Mouse (Mus musculus) midbrain, embryonic 10.5 days (tissue): ENCODE measurements at regions not wholly inside any gene's neighbourhood (a gene's known extent, or its start where the extent isn't known, plus 50 kb on each side); places are given as distances from the start of the nearest gene placed in this dataset.

ENCODE experiments used
- DNase-seq: peaks from one replicate; pipeline ENCODE4 v3.0.0-alpha.2; 2017; ENCODE audit warnings: low spot score
- H3K27ac ChIP-seq: fragments of 300-500 bp; sonication (generic); replicated peaks from 2 replicates; pipeline ENCODE4 v1.5.1; 2016; ENCODE audit warnings: mild to moderate bottlenecking
- H3K27me3 ChIP-seq: fragments of 300-500 bp; sonication (generic); 2 replicates; pipeline ENCODE4 v1.6.1; 2016; ENCODE audit warnings: low read depth, mild to moderate bottlenecking; ENCODE audit not compliant: poor library complexity, severe bottlenecking
- H3K36me3 ChIP-seq: fragments of 300-500 bp; sonication (generic); 2 replicates; pipeline ENCODE4 v1.6.1; 2016; ENCODE audit warnings: mild to moderate bottlenecking, moderate library complexity
- H3K4me1 ChIP-seq: fragments of 300-500 bp; sonication (generic); 2 replicates; pipeline ENCODE4 v1.6.1; 2016
- H3K4me3 ChIP-seq: fragments of 300-500 bp; sonication (generic); 2 replicates; pipeline ENCODE4 v1.5.1; 2016; ENCODE audit warnings: mild to moderate bottlenecking, moderate library complexity
- H3K9me3 ChIP-seq: fragments of 300-500 bp; sonication (generic); replicated peaks from 2 replicates; pipeline ENCODE4 v1.6.1; 2016; ENCODE audit warnings: mild to moderate bottlenecking
- WGBS: fragments of 180-500 bp; shearing (Covaris S2); methylation state at CpG from one replicate; pipeline ENCODE4 v1.1.7; 2016; 5-methylcytosine and 5-hydroxymethylcytosine counted together

DNA sequence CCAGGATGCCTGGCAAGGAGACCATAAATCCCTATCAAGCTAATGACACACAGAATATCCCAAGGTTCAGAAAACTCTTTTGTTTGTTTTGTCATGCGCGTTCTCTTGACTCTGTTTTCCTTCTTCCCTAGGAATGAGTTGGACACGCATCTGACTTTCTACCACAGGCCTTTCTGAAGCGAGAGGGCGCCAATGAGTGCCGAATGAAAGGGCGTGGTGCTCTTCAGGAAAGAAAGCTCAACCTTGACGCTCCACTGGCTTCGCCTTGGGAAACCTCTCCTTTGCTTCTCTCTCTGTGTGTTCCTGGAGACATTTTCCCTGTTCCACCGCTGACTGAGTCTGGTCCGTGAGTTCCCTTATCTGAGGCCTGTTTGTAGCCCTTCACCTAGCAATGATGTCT lies 241.2 kb downstream of the Rbm26 start:
- no peaks in the 10 kb centered on the region for H3K27me3 ChIP-seq
- 69% methylated on average over 11 of the region's 11 CpGs for WGBS
- no peaks in the 10 kb centered on the region for H3K9me3 ChIP-seq
- no peak overlapping the region for H3K4me3 ChIP-seq
- no peak overlapping the region for H3K27ac ChIP-seq
- no peaks in the 10 kb centered on the region for H3K36me3 ChIP-seq
- no peaks in the 10 kb centered on the region for H3K4me1 ChIP-seq
- no peak for DNase-seq

- Histone ChIP-seq H3K27ac (no peak overlapping the region), H3K9me3 (no peaks in the 10 kb centered on the region), H3K36me3 (no peaks in the 10 kb centered on the region), H3K4me1 (no peaks in the 10 kb centered on the region), H3K4me3 (no peak overlapping the region), H3K27me3 (no peaks in the 10 kb centered on the region)
- no peak for DNase-seq
Observed at GRCm38 (mm10) chr14:104905706-104906105, 271.4 kb downstream of the Rbm26 start.

GRCm38 (mm10) chr14:104902120-104903027 lies 274.8 kb downstream of the Rbm26 start:
- Histone ChIP-seq H3K27me3 (no peaks in the 10 kb centered on the region), H3K27ac (no peak overlapping the region), H3K4me3 (no peak overlapping the region), H3K9me3 (no peaks in the 10 kb centered on the region), H3K4me1 (no peaks in the 10 kb centered on the region), H3K36me3 (no peaks in the 10 kb centered on the region)
- DNase-seq: no peak
- 86% methylated on average over 10 of the region's 10 CpGs for WGBS

DNA sequence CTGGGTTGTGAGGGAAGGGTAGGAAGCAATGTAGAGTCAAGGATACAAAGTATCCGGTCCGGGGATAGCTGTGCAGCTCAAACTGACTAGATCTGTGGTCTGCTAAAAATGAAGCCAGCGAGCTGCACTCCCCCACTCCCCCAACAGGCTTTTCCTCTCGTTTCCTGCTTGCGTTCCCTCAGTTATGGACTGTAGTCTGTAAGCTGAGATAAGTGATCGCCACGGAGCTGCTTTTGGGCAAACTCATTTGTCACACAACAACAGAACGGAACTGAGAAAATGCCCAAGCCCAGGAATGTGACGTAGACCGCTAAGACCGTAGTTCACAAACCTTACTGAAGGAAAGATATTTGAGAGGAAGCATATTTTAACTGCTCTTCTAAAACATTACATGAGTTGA lies 276.1 kb downstream of the Rbm26 start:
- Histone ChIP-seq H3K9me3 (no peaks in the 10 kb centered on the region), H3K27ac (no peak overlapping the region), H3K36me3 (no peaks in the 10 kb centered on the region), H3K4me3 (no peak overlapping the region), H3K4me1 (no peaks in the 10 kb centered on the region), H3K27me3 (no peaks in the 10 kb centered on the region)
- WGBS: 82% methylated on average over 11 of the region's 11 CpGs
- DNase-seq: no peak

DNA sequence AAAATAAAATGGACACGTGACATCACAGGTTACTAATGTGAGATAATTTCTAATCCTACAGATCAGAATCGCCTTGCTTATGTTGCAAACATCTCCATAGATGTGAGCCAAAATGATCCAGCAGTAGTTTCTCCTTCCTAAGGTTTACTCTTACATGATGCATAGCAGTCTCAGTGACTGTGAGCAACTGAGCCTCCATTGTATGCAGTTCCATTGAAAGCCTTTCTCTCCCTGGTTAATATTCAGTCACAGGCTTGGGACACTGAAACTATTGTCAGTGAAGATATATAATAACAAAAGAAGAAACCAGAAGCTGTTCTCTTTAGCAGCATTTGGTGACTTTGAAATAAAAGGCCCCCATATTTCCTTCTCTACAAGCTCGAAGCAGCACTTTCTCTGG lies 305.9 kb downstream of the Rbm26 start:
- no peaks in the 10 kb centered on the region for H3K36me3 ChIP-seq
- no peak overlapping the region for H3K4me3 ChIP-seq
- peaks cover 4% of the 10 kb centered on the region; the same call in 1 of the 2 replicates for H3K4me1 ChIP-seq
- H3K27me3 ChIP-seq: no peaks in the 10 kb centered on the region
- 75% methylated on average over 3 of the region's 3 CpGs for WGBS
- no peaks in the 10 kb centered on the region for H3K9me3 ChIP-seq
- no peak overlapping the region for H3K27ac ChIP-seq
- DNase-seq: no peak

DNA sequence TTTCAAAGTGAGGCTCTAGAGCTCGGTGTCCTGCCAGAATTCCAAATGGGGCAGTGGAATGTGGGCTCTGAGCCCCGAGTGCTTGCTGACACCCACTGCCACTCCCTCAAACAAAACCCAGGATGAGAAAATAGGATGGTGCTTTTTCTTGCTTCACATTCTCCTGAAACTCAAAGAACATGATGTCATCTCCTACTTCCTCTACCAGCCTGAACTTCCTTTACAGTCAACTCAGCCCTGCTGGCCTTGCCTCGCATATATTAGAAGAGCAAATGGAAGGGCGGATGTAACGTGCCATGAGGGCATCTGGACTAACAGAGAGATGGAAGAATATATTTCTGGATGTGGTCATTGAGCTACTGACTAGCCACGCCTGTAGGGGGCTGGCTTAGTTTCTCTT lies 309.6 kb downstream of the Rbm26 start:
- Histone ChIP-seq H3K9me3 (no peaks in the 10 kb centered on the region), H3K36me3 (no peaks in the 10 kb centered on the region), H3K27me3 (no peaks in the 10 kb centered on the region), H3K4me1 (peaks cover 4% of the 10 kb centered on the region; the same call in 1 of the 2 replicates), H3K27ac (no peak overlapping the region), H3K4me3 (no peak overlapping the region)
- no peak for DNase-seq
- WGBS: 86% methylated on average over 6 of the region's 6 CpGs

- no peak for DNase-seq
- Histone ChIP-seq H3K4me3 (no peak overlapping the region), H3K36me3 (no peaks in the 10 kb centered on the region), H3K9me3 (no peaks in the 10 kb centered on the region), H3K27ac (no peak overlapping the region), H3K4me1 (no peaks in the 10 kb centered on the region), H3K27me3 (no peaks in the 10 kb centered on the region)
- WGBS: 91% methylated on average over 9 of the region's 9 CpGs
Observed at GRCm38 (mm10) chr14:104863881-104864280, 313.2 kb downstream of the Rbm26 start.

DNA sequence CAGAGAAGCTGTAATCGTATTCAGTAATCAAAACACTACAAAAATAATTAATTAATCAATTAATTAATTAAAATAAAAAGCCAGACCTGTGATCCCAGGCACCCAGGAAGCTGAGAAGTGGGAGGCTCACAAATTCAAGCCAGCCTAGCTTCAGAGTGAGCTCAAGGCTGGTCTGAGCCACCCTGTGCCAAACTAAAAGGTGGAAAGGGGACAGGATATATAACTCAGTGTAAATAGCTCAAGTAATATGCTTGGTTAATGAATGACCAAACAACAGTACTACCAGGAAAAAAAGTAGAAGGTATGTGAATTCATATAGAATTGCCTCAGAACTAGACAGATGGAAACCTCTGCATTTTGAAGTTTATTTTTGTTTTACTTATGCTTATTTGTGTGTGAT lies 321.2 kb downstream of the Rbm26 start:
- Histone ChIP-seq H3K4me1 (no peaks in the 10 kb centered on the region), H3K9me3 (no peaks in the 10 kb centered on the region), H3K4me3 (no peak overlapping the region), H3K27me3 (no peaks in the 10 kb centered on the region), H3K36me3 (no peaks in the 10 kb centered on the region), H3K27ac (no peak overlapping the region)
- WGBS: 81% methylated on average over 1 of the region's 1 CpGs
- no peak for DNase-seq

DNA sequence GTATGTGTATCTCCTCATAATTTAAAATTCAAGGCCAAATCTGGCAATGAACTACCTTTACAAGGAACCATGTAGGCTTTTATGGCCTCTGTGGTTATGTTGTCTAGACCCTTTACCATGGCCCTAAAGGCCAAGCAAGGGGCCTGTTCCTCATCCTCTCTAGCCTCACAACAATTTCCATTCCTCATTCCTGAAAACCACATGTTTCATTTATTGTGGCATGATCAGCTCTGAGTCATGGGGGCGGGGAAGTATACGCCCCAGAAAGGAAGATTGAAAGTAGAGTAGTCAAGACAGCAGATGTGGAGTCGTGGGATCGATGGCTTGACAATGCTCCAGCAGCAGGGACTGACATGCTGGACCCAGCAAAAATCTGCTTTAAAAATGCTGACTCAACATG lies 326.8 kb upstream of the Rnf219 start:
- Histone ChIP-seq H3K27ac (no peak overlapping the region), H3K9me3 (no peaks in the 10 kb centered on the region), H3K36me3 (no peaks in the 10 kb centered on the region), H3K27me3 (no peaks in the 10 kb centered on the region), H3K4me1 (no peaks in the 10 kb centered on the region), H3K4me3 (no peak overlapping the region)
- DNase-seq: no peak
- WGBS: 87% methylated on average over 4 of the region's 4 CpGs

- Histone ChIP-seq H3K27ac (no peak overlapping the region), H3K9me3 (no peaks in the 10 kb centered on the region), H3K36me3 (no peaks in the 10 kb centered on the region), H3K4me1 (no peaks in the 10 kb centered on the region; the same call in 1 of the 2 replicates), H3K27me3 (no peaks in the 10 kb centered on the region), H3K4me3 (no peak overlapping the region)
- 71% methylated on average over 4 of the region's 4 CpGs for WGBS
- DNase-seq: no peak
Observed at GRCm38 (mm10) chr14:104827404-104827803, 305.0 kb upstream of the Rnf219 start.

DNA sequence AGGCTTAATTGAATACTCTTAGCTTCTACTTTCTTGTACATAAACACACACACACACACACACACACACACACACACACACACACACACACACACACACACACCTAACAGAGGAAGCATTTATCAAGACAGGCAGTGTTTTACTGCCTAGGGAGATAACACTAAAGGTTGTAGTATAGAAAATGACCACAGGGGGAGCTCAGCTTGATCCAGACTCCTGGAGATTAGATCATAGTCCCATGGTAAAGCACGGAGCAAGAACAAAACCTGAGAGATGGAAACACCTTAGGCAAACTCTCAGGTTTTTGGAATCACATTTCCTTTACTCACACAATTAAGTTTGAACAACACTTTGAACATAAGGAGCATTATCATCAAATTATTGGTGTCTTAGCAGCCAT lies 302.5 kb upstream of the Rnf219 start:
- 52% methylated on average over 1 of the region's 1 CpGs for WGBS
- no peak for DNase-seq

GRCm38 (mm10) chr14:104824224-104824623 lies 301.8 kb upstream of the Rnf219 start:
- no peaks in the 10 kb centered on the region for H3K36me3 ChIP-seq
- H3K9me3 ChIP-seq: no peaks in the 10 kb centered on the region
- H3K27ac ChIP-seq: no peak overlapping the region
- H3K4me1 ChIP-seq: no peaks in the 10 kb centered on the region; the same call in 1 of the 2 replicates
- H3K27me3 ChIP-seq: no peaks in the 10 kb centered on the region
- H3K4me3 ChIP-seq: no peak overlapping the region
- DNase-seq: no peak
- 79% methylated on average over 1 of the region's 1 CpGs for WGBS

More for the DNA sequence above, 302.5 kb upstream of the Rnf219 start:
- no peaks in the 10 kb centered on the region; the same call in 1 of the 2 replicates for H3K4me1 ChIP-seq
- H3K27ac ChIP-seq: no peak overlapping the region
- no peaks in the 10 kb centered on the region for H3K9me3 ChIP-seq
- H3K36me3 ChIP-seq: no peaks in the 10 kb centered on the region
- H3K27me3 ChIP-seq: no peaks in the 10 kb centered on the region
- H3K4me3 ChIP-seq: no peak overlapping the region

DNA sequence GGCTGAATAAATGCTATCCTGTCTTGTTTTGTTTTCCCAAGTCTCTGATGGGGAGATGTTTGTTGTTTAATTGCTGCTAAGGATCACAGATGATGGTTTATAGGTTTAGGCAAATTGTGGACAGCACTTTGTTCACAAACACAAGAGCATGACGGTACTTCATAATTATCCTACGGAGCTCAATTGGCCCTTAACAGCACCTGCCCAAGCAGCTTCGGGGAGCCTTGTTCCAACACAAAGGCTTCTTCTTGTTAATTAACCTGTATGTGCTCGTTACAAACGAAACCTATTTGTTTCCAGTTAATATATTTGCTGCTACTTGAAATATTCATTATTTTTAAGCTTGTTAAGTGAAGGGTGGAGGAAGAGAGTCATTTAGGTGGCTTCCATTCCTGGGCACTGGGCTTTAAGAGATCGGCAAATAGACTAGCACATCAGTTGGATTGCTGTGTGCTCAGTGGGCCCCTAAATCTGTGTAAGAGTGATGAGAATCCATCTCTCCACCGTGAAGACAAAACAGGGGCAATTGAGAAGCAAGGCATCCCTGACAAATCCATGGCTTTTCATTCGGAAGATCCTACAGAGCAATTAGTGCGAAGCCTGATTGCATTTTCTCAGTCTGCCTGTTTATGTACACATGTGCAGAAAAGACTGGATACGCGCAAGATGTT lies 299.6 kb upstream of the Rnf219 start:
- Histone ChIP-seq H3K4me1 (no peaks in the 10 kb centered on the region), H3K4me3 (no peak overlapping the region), H3K9me3 (no peaks in the 10 kb centered on the region), H3K27me3 (no peaks in the 10 kb centered on the region), H3K27ac (no peak overlapping the region), H3K36me3 (no peaks in the 10 kb centered on the region)
- no peak for DNase-seq
- 76% methylated on average over 11 of the region's 11 CpGs for WGBS
